Mouse (Mus musculus) activated CD4-positive, CD25-positive, alpha-beta regulatory T cell (primary cell): ENCODE measurements around the gene Psmf1. TPM values are rescaled to one million over a fixed set of nuclear protein-coding genes. Genes with fewer than 3 reads are reported as not detected.

Experiments
- polyA plus RNA-seq, 2 experiments: library from polyadenylated mRNA; unstranded; fragments of 100-300 nt; shearing (Covaris generic); gene quantifications; one replicate each; pipeline ENCODE4 v1.2.1; 2017

Gene Psmf1
- polyA plus RNA-seq: 10 to 100 TPM; 64.7 to 67.1 TPM

DNA sequence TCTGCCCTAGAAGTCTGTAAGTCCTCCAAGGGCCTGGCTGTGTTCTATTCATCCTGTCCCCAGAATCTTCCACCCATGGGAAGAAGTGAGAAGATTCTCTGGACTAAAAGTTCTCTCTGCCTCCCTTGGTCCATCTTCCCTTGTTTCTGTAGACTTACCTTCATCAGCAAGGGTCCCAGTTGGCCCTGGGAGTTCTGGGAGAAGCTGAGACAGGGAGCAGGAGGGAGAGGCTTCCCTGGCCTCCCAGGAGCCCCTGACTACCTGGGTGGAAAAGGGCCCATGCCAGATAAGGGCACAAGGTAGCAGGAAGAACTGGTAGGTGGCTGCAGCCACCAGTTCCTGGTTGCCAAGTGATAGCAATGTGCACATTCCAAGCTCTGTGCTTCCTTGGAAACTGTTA is at the start of gene Psmf1:
Gene Psmf1, minus strand, starts transcription at position 342 of the 400 bp plus-strand sequence.

GRCm38 (mm10) chr2:151701231-151702145 is 42.5 kb downstream of the Psmf1 start, which contains the start of gene Tmem74b:
Gene Tmem74b (plus strand): TSS chr2:151702008.

DNA sequence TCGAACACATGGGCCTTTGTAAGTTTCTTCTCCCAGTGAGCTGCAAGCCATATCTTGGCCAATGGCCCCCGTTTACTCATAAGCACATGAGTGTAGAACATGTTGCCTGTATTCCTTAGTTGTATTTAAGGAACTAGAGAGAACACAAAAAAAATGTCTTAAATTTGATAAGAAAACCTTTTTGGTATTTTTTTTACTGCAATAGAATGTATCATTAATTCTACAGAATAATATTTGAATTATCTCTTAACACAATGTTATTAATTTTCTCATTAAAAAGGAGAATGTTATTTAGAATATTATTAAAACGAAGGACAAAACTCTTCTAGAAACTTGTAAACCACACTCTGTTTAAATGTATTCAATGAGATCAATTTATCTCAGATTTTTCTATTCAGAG is 75.6 kb downstream of the Psmf1 start, which contains the start of gene Rad21l:
Gene Rad21l, minus strand, starts transcription at position 101 of the 400 bp plus-strand sequence.

Other genes starting within 250 kb of the Psmf1 start
- 100 to 1,000 TPM; 324 to 446 TPM for gene Fkbp1a, start 201.7 kb downstream of the Psmf1 start, polyA plus RNA-seq
- gene Sdcbp2, start 171.6 kb downstream of the Psmf1 start, polyA plus RNA-seq: 100 to 1,000 TPM in 1 of 2 experiments, 10 to 100 TPM in 1; 37.9 to 113 TPM
- under 1 TPM in 1 of 2 experiments, not detected in 1; 0.59 TPM for gene Snph, start 111.6 kb downstream of the Psmf1 start, polyA plus RNA-seq
- gene Rad21l, start 75.7 kb downstream of the Psmf1 start, polyA plus RNA-seq: not detected
- under 1 TPM; 0.16 TPM for gene Tmem74b, start 42.2 kb downstream of the Psmf1 start, polyA plus RNA-seq
- gene Rspo4, start 98.7 kb upstream of the Psmf1 start, polyA plus RNA-seq: not detected
- under 1 TPM; 0.07 to 0.11 TPM for gene Angpt4, start 167.0 kb upstream of the Psmf1 start, polyA plus RNA-seq
- gene Fam110a, start 236.0 kb upstream of the Psmf1 start, polyA plus RNA-seq: 10 to 100 TPM; 13.9 to 35.6 TPM